Mouse (Mus musculus): ENCODE results near the gene Gbf1. TPM values are rescaled to one million over a fixed set of nuclear protein-coding genes. Genes with fewer than 3 reads are reported as not detected.

Gene Gbf1
- total RNA-seq, 4 experiments from 2014 or later = 76.4 to 97.5 (median 78.8) TPM

GRCm38 (mm10) chr19:46220116-46220515 is 67.8 kb downstream of the Gbf1 start:
- no peak for DNase-seq (ENCODE audit: low spot score in 2 of 2)

GRCm38 (mm10) chr19:46223118-46223517 is 70.8 kb downstream of the Gbf1 start:
- no peak for DNase-seq (ENCODE audit: low spot score in 2 of 2)

- DNase-seq (ENCODE audit: low spot score in 2 of 2) = no peak
These were observed 72.6 kb downstream of the Gbf1 start for GRCm38 (mm10) chr19:46224882-46225281.

GRCm38 (mm10) chr19:46225506-46225905 is 73.2 kb downstream of the Gbf1 start:
- DNase-seq (ENCODE audit: low spot score in 2 of 2) = no peak

GRCm38 (mm10) chr19:46226295-46226694 is 74.0 kb downstream of the Gbf1 start:
- DNase-seq (ENCODE audit: low spot score in 2 of 2) = no peak

GRCm38 (mm10) chr19:46227300-46227699 is 75.0 kb downstream of the Gbf1 start:
- DNase-seq (ENCODE audit: low spot score in 2 of 2) = no peak

- DNase-seq (ENCODE audit: low spot score in 2 of 2) = no peak
These were observed 82.1 kb downstream of the Gbf1 start for GRCm38 (mm10) chr19:46234450-46234849.

- no peak for DNase-seq (ENCODE audit: low spot score in 2 of 2)
These were observed 84.3 kb downstream of the Gbf1 start for GRCm38 (mm10) chr19:46236658-46237057.

GRCm38 (mm10) chr19:46240246-46240645 is 87.9 kb downstream of the Gbf1 start:
- DNase-seq (ENCODE audit: low spot score in 2 of 2) = no peak

GRCm38 (mm10) chr19:46242416-46242815 is 90.1 kb downstream of the Gbf1 start:
- no peak for DNase-seq (ENCODE audit: low spot score in 2 of 2)

GRCm38 (mm10) chr19:46244628-46245027 is 92.3 kb downstream of the Gbf1 start:
- no peak for DNase-seq (ENCODE audit: low spot score in 2 of 2)

- no peak for DNase-seq (ENCODE audit: low spot score in 2 of 2)
These were observed 96.7 kb downstream of the Gbf1 start for GRCm38 (mm10) chr19:46248991-46249390.

- DNase-seq (ENCODE audit: low spot score in 2 of 2) = no peak
These were observed 101.9 kb downstream of the Gbf1 start for GRCm38 (mm10) chr19:46254163-46254752.

GRCm38 (mm10) chr19:46264762-46265161 is 112.5 kb downstream of the Gbf1 start:
- DNase-seq (ENCODE audit: low spot score in 2 of 2) = no peak

- no peak for DNase-seq (ENCODE audit: low spot score in 2 of 2)
These were observed 123.0 kb downstream of the Gbf1 start for GRCm38 (mm10) chr19:46275307-46275706.

- no peak for DNase-seq (ENCODE audit: low spot score in 2 of 2)
These were observed 130.0 kb downstream of the Gbf1 start for GRCm38 (mm10) chr19:46282081-46282849.

GRCm38 (mm10) chr19:46284686-46285085 is 132.4 kb downstream of the Gbf1 start:
- DNase-seq (ENCODE audit: low spot score in 2 of 2) = no peak

GRCm38 (mm10) chr19:46285631-46286030 is 133.3 kb downstream of the Gbf1 start:
- DNase-seq (ENCODE audit: low spot score in 2 of 2) = no peak

- no peak for DNase-seq (ENCODE audit: low spot score in 2 of 2)
These were observed 133.7 kb downstream of the Gbf1 start for GRCm38 (mm10) chr19:46286047-46286446.

GRCm38 (mm10) chr19:46286926-46287325 is 134.6 kb downstream of the Gbf1 start:
- no peak for DNase-seq (ENCODE audit: low spot score in 2 of 2)

- DNase-seq (ENCODE audit: low spot score in 2 of 2) = no peak
These were observed 135.3 kb downstream of the Gbf1 start for GRCm38 (mm10) chr19:46287566-46287965.

GRCm38 (mm10) chr19:46290535-46291105 is 138.3 kb downstream of the Gbf1 start:
- DNase-seq (ENCODE audit: low spot score in 2 of 2) = no peak

- no peak for DNase-seq (ENCODE audit: low spot score in 2 of 2)
These were observed 144.6 kb downstream of the Gbf1 start for GRCm38 (mm10) chr19:46296938-46297337.
